Mouse (Mus musculus) heart, adult 2 months (tissue): ENCODE measurements around the gene Acaca.

Experiments
- CTCF ChIP-seq: fragments of 200-600 bp; IDR thresholded peaks from 2 replicates; pipeline ENCODE4 v1.8.1; 2022; ENCODE audit warnings: antibody characterized with exemption, mild to moderate bottlenecking, moderate library complexity
- EP300 ChIP-seq: fragments of 200-500 bp; IDR thresholded peaks from 2 replicates; pipeline ENCODE4 v1.6.1; 2011; ENCODE audit warnings: low read depth, low read length, control low read depth; ENCODE audit not compliant: insufficient read depth

GRCm38 (mm10) chr11:84340630-84341029, 211.2 kb downstream of the Acaca start:
- TF ChIP-seq EP300 = no peak
- TF ChIP-seq CTCF = no peak
